Mouse (Mus musculus) neural tube, embryonic 12.5 days (tissue): ENCODE measurements around the gene Fance. TPM values are rescaled to one million over a fixed set of nuclear protein-coding genes. Genes with fewer than 3 reads are reported as not detected.
A peak's percentile ranks its signal among the peaks of the same experiment; 100 is the strongest.
"Not testable (repeated sequence)": the region's sequence is repeated elsewhere in the genome, so short reads cannot be mapped to it uniquely, and the experiment has no call there.

Experiments
- ATAC-seq: fragments of 200-750 bp; cut with Nextera tagmentation; 2 replicates; pipeline ENCODE4 v1.8.0; 2017; ENCODE audit warnings: low read depth, mild to moderate bottlenecking, moderate TSS enrichment, moderate library complexity; ENCODE audit not compliant: low FRiP score
- H3K27ac ChIP-seq: fragments of 300-500 bp; sonication (generic); 2 replicates; pipeline ENCODE4 v1.5.1; 2016
- H3K27me3 ChIP-seq: fragments of 300-500 bp; sonication (generic); replicated peaks from 2 replicates; pipeline ENCODE4 v1.6.1; 2016; ENCODE audit warnings: mild to moderate bottlenecking
- H3K36me3 ChIP-seq: fragments of 300-500 bp; sonication (generic); 2 replicates; pipeline ENCODE4 v1.6.1; 2016; ENCODE audit warnings: mild to moderate bottlenecking
- H3K4me1 ChIP-seq: fragments of 300-500 bp; sonication (generic); 2 replicates; pipeline ENCODE4 v1.6.1; 2016
- H3K4me2 ChIP-seq: fragments of 300-500 bp; sonication (generic); replicated peaks from 2 replicates; pipeline ENCODE4 v1.6.1; 2016; ENCODE audit warnings: mild to moderate bottlenecking
- H3K4me3 ChIP-seq: fragments of 300-500 bp; sonication (generic); 2 replicates; pipeline ENCODE4 v1.5.1; 2016
- H3K9ac ChIP-seq: fragments of 300-500 bp; sonication (generic); 2 replicates; pipeline ENCODE4 v1.6.1; 2016; ENCODE audit warnings: mild to moderate bottlenecking
- H3K9me3 ChIP-seq: fragments of 300-500 bp; sonication (generic); 2 replicates; pipeline ENCODE4 v1.6.1; 2016; ENCODE audit warnings: mild to moderate bottlenecking
- WGBS: fragments of 180-500 bp; shearing (Covaris S2); methylation state at CpG from one replicate; pipeline ENCODE4 v1.1.7; 2016; 5-methylcytosine and 5-hydroxymethylcytosine counted together
- polyA plus RNA-seq: library from polyadenylated mRNA; unstranded; fragments of >200 nt; fragmentation: Nextera tagmentation; extraction: Ambion mirVana; gene quantifications from 2 replicates; pipeline ENCODE4 v1.2.1, GENCODE M21; 2016

The Fance gene
- polyA plus RNA-seq, 1 experiment from 2014 or later: 31.2 TPM

GRCm38 (mm10) chr17:28355871-28356270 lies 42.6 kb downstream of the Fance start:
- H3K27me3 ChIP-seq: peaks cover 49% of the 10 kb centered on the region
- WGBS: 89% methylated on average over 12 of the region's 12 CpGs
- no peak overlapping the region for H3K27ac ChIP-seq
- H3K36me3 ChIP-seq: no peaks in the 10 kb centered on the region
- no peak overlapping the region for H3K4me2 ChIP-seq
- no peak overlapping the region for H3K4me3 ChIP-seq
- no peak for ATAC-seq
- no peak overlapping the region for H3K9ac ChIP-seq
- H3K4me1 ChIP-seq: peaks cover 11% of the 10 kb centered on the region
- H3K9me3 ChIP-seq: no peaks in the 10 kb centered on the region

GRCm38 (mm10) chr17:28358576-28359261 lies 45.4 kb downstream of the Fance start:
- H3K4me2 ChIP-seq, H3K4me3 ChIP-seq, ATAC-seq, H3K9ac ChIP-seq, H3K9me3 ChIP-seq, H3K27ac ChIP-seq, H3K36me3 ChIP-seq: not testable (repeated sequence)
- peaks cover 11% of the 10 kb centered on the region for H3K4me1 ChIP-seq
- H3K27me3 ChIP-seq: peaks cover 56% of the 10 kb centered on the region
- WGBS: 14% methylated on average over 22 of the region's 24 CpGs

GRCm38 (mm10) chr17:28360531-28361277 lies 47.4 kb downstream of the Fance start:
- 79% methylated on average over 9 of the region's 9 CpGs for WGBS

GRCm38 (mm10) chr17:28361921-28362652 lies 48.8 kb downstream of the Fance start:
- Histone ChIP-seq H3K36me3 (no peaks in the 10 kb centered on the region), H3K4me3 (peak overlapping the region; percentile 31), H3K4me1 (peaks cover 19% of the 10 kb centered on the region), H3K4me2 (peak overlapping the region; percentile 65), H3K9ac (peak overlapping the region; percentile 35), H3K27me3 (peaks cover 80% of the 10 kb centered on the region), H3K9me3 (no peaks in the 10 kb centered on the region), H3K27ac (no peak overlapping the region)
- ATAC-seq: no peak
- 26% methylated on average over 11 of the region's 11 CpGs for WGBS

More at GRCm38 (mm10) chr17:28360531-28361277, 47.4 kb downstream of the Fance start:
- no peak overlapping the region for H3K9ac ChIP-seq
- no peak overlapping the region for H3K4me2 ChIP-seq
- peaks cover 19% of the 10 kb centered on the region for H3K4me1 ChIP-seq
- H3K27ac ChIP-seq: no peak overlapping the region
- no peaks in the 10 kb centered on the region for H3K9me3 ChIP-seq
- H3K27me3 ChIP-seq: peaks cover 75% of the 10 kb centered on the region
- H3K36me3 ChIP-seq: no peaks in the 10 kb centered on the region
- ATAC-seq: no peak
- no peak overlapping the region for H3K4me3 ChIP-seq

GRCm38 (mm10) chr17:28362653-28363292 lies 49.5 kb downstream of the Fance start:
- Histone ChIP-seq H3K4me2 (peak overlapping the region; percentile 65), H3K27ac (no peak overlapping the region), H3K36me3 (no peaks in the 10 kb centered on the region), H3K4me3 (peak overlapping the region; percentile 31), H3K9me3 (no peaks in the 10 kb centered on the region), H3K4me1 (peaks cover 19% of the 10 kb centered on the region), H3K9ac (peak overlapping the region; percentile 35), H3K27me3 (peaks cover 82% of the 10 kb centered on the region)
- WGBS: under 1% methylated on average over 25 of the region's 25 CpGs
- no peak for ATAC-seq

GRCm38 (mm10) chr17:28363507-28363906 lies 50.2 kb downstream of the Fance start:
- H3K36me3 ChIP-seq: no peaks in the 10 kb centered on the region
- 5% methylated on average over 6 of the region's 6 CpGs for WGBS
- ATAC-seq: no peak
- H3K9me3 ChIP-seq: no peaks in the 10 kb centered on the region
- peaks cover 19% of the 10 kb centered on the region for H3K4me1 ChIP-seq
- H3K4me3 ChIP-seq: no peak overlapping the region
- peaks cover 75% of the 10 kb centered on the region for H3K27me3 ChIP-seq
- H3K9ac ChIP-seq: no peak overlapping the region
- H3K27ac ChIP-seq: no peak overlapping the region
- H3K4me2 ChIP-seq: peak overlapping the region; percentile 65

- Histone ChIP-seq H3K4me2 (peak within 1 kb of the TSS; percentile 44), H3K4me1 (peaks cover 19% of the 10 kb centered on the region), H3K9ac (0 out of 2 replicates have a peak within 1 kb of the TSS, but pooled peaks have one; percentile 13), H3K36me3 (no peaks in the 10 kb centered on the region), H3K27ac (no peak within 1 kb of the TSS), H3K27me3 (peaks cover 61% of the 10 kb centered on the region), H3K9me3 (no peaks in the 10 kb centered on the region), H3K4me3 (no peak within 1 kb of the TSS)
- 26% methylated on average over 8 of the region's 8 CpGs for WGBS
- no peak for ATAC-seq
Observed at GRCm38 (mm10) chr17:28365122-28365521, 51.8 kb downstream of the Fance start, which contains the start of gene Tulp1. Tulp1 (minus strand) TSS chr17:28365222.

GRCm38 (mm10) chr17:28368449-28368848 lies 55.1 kb downstream of the Fance start:
- Histone ChIP-seq H3K36me3 (no peaks in the 10 kb centered on the region), H3K4me2 (no peak overlapping the region), H3K4me3 (no peak overlapping the region), H3K27ac (no peak overlapping the region), H3K4me1 (peaks cover 9% of the 10 kb centered on the region; the same call in 1 of the 2 replicates), H3K27me3 (peaks cover 31% of the 10 kb centered on the region), H3K9ac (no peak overlapping the region), H3K9me3 (no peaks in the 10 kb centered on the region)
- no peak for ATAC-seq
- 2% methylated on average over 13 of the region's 13 CpGs for WGBS

GRCm38 (mm10) chr17:28369056-28369455 lies 55.7 kb downstream of the Fance start:
- Histone ChIP-seq H3K9ac (no peak overlapping the region), H3K4me3 (no peak overlapping the region), H3K27me3 (peaks cover 28% of the 10 kb centered on the region), H3K4me1 (peaks cover 4% of the 10 kb centered on the region; the same call in 1 of the 2 replicates), H3K9me3 (no peaks in the 10 kb centered on the region), H3K36me3 (no peaks in the 10 kb centered on the region), H3K4me2 (no peak overlapping the region), H3K27ac (no peak overlapping the region)
- no peak for ATAC-seq
- WGBS: 79% methylated on average over 5 of the region's 5 CpGs

GRCm38 (mm10) chr17:28371286-28371685 lies 58.0 kb downstream of the Fance start:
- Histone ChIP-seq H3K4me1 (no peaks in the 10 kb centered on the region), H3K9ac (no peak overlapping the region), H3K27me3 (peaks cover 31% of the 10 kb centered on the region), H3K4me2 (no peak overlapping the region), H3K27ac (no peak overlapping the region), H3K36me3 (no peaks in the 10 kb centered on the region), H3K9me3 (no peaks in the 10 kb centered on the region), H3K4me3 (no peak overlapping the region)
- ATAC-seq: no peak
- WGBS: 69% methylated on average over 2 of the region's 2 CpGs

- no peak overlapping the region for H3K4me3 ChIP-seq
- H3K9me3 ChIP-seq: no peaks in the 10 kb centered on the region
- WGBS: 76% methylated on average over 1 of the region's 1 CpGs
- no peaks in the 10 kb centered on the region for H3K4me1 ChIP-seq
- no peak overlapping the region for H3K27ac ChIP-seq
- no peak for ATAC-seq
- H3K4me2 ChIP-seq: no peak overlapping the region
- no peak overlapping the region for H3K9ac ChIP-seq
- H3K36me3 ChIP-seq: no peaks in the 10 kb centered on the region
- H3K27me3 ChIP-seq: peaks cover 34% of the 10 kb centered on the region
Observed at GRCm38 (mm10) chr17:28371941-28372340, 58.6 kb downstream of the Fance start.
